Mouse (Mus musculus) spleen, postnatal 14 days (tissue): ENCODE results near the gene Tnr.

Experiments
- DNase-seq, 2 experiments: peaks; one replicate each; pipeline ENCODE4 v3.0.0; 2021 to 2022; ENCODE audit warnings: low spot score in 2 of 2

Gene Tnr

GRCm38 (mm10) chr1:159869619-159870441 is 346.3 kb downstream of the Tnr start:
- no peak for DNase-seq

- DNase-seq, result no peak
Measured at GRCm38 (mm10) chr1:159872866-159873265, 349.3 kb downstream of the Tnr start.

GRCm38 (mm10) chr1:159878681-159879080 is 355.1 kb downstream of the Tnr start:
- DNase-seq, result no peak

- no peak for DNase-seq
Measured at GRCm38 (mm10) chr1:159879866-159880265, 356.3 kb downstream of the Tnr start.

- no peak for DNase-seq
Measured at GRCm38 (mm10) chr1:159885476-159885875, 361.9 kb downstream of the Tnr start.

GRCm38 (mm10) chr1:159888611-159889010 is 365.0 kb downstream of the Tnr start:
- DNase-seq, result no peak

- DNase-seq, result no peak
Measured at GRCm38 (mm10) chr1:159889012-159889765, 365.6 kb downstream of the Tnr start.

- no peak for DNase-seq
Measured at GRCm38 (mm10) chr1:159890524-159890923, 367.0 kb downstream of the Tnr start.

- DNase-seq, result no peak
Measured at GRCm38 (mm10) chr1:159895094-159895493, 371.5 kb downstream of the Tnr start.

- no peak for DNase-seq
Measured at GRCm38 (mm10) chr1:159899991-159900390, 376.4 kb downstream of the Tnr start.

- DNase-seq, result no peak
Measured at GRCm38 (mm10) chr1:159900639-159901038, 377.1 kb downstream of the Tnr start.

GRCm38 (mm10) chr1:159901366-159902119 is 378.0 kb downstream of the Tnr start:
- no peak for DNase-seq

GRCm38 (mm10) chr1:159902120-159902497 is 378.5 kb downstream of the Tnr start:
- DNase-seq, result no peak

- DNase-seq, result peak; percentile 13 to 57
Measured at GRCm38 (mm10) chr1:159911006-159911405, 387.4 kb downstream of the Tnr start.

GRCm38 (mm10) chr1:159914726-159915125 is 391.2 kb downstream of the Tnr start:
- no peak for DNase-seq

GRCm38 (mm10) chr1:159920571-159920970 is 397.0 kb downstream of the Tnr start:
- no peak for DNase-seq

- DNase-seq, result no peak
Measured at GRCm38 (mm10) chr1:159923010-159923409, 399.4 kb downstream of the Tnr start.

GRCm38 (mm10) chr1:159924105-159924504 is 400.5 kb downstream of the Tnr start:
- no peak for DNase-seq

GRCm38 (mm10) chr1:159924684-159925083 is 401.1 kb downstream of the Tnr start:
- DNase-seq, result no peak

GRCm38 (mm10) chr1:159928681-159929335 is 405.2 kb downstream of the Tnr start:
- DNase-seq, result no peak

GRCm38 (mm10) chr1:159932092-159932491 is 408.5 kb downstream of the Tnr start:
- DNase-seq, result no peak

- no peak for DNase-seq
Measured at GRCm38 (mm10) chr1:159932598-159932997, 409.0 kb downstream of the Tnr start.
